Mouse (Mus musculus): Measurements from ENCODE around the gene Camk1d.

Gene Camk1d

GRCm38 (mm10) chr2:5707871-5708733 is 6.2 kb downstream of the Camk1d start:
- DNase-seq = no peak

- DNase-seq = peak; percentile 42 to 68
These were observed 7.7 kb downstream of the Camk1d start for GRCm38 (mm10) chr2:5706618-5707017.

GRCm38 (mm10) chr2:5702370-5702769 is 11.9 kb downstream of the Camk1d start:
- DNase-seq = no peak

- no peak for DNase-seq
These were observed 13.4 kb downstream of the Camk1d start for GRCm38 (mm10) chr2:5700931-5701330.

- DNase-seq = no peak
These were observed 15.9 kb downstream of the Camk1d start for GRCm38 (mm10) chr2:5698451-5698850.

GRCm38 (mm10) chr2:5694094-5694493 is 20.2 kb downstream of the Camk1d start:
- no peak for DNase-seq

GRCm38 (mm10) chr2:5691729-5692128 is 22.6 kb downstream of the Camk1d start:
- DNase-seq = no peak

- no peak for DNase-seq
These were observed 30.9 kb downstream of the Camk1d start for GRCm38 (mm10) chr2:5683366-5683765.

- no peak for DNase-seq
These were observed 32.4 kb downstream of the Camk1d start for GRCm38 (mm10) chr2:5681909-5682308.

GRCm38 (mm10) chr2:5681302-5681701 is 33.0 kb downstream of the Camk1d start:
- no peak for DNase-seq

GRCm38 (mm10) chr2:5679055-5679454 is 35.3 kb downstream of the Camk1d start:
- no peak for DNase-seq

GRCm38 (mm10) chr2:5677472-5677871 is 36.8 kb downstream of the Camk1d start:
- DNase-seq = no peak

- no peak for DNase-seq
These were observed 37.5 kb downstream of the Camk1d start for GRCm38 (mm10) chr2:5676786-5677185.

- DNase-seq = no peak
These were observed 38.2 kb downstream of the Camk1d start for GRCm38 (mm10) chr2:5676143-5676483.

GRCm38 (mm10) chr2:5675431-5676142 is 38.7 kb downstream of the Camk1d start:
- no peak for DNase-seq

- no peak for DNase-seq
These were observed 39.8 kb downstream of the Camk1d start for GRCm38 (mm10) chr2:5674512-5674911.

GRCm38 (mm10) chr2:5673816-5674215 is 40.5 kb downstream of the Camk1d start:
- no peak for DNase-seq

- DNase-seq = no peak
These were observed 41.3 kb downstream of the Camk1d start for GRCm38 (mm10) chr2:5672906-5673589.

GRCm38 (mm10) chr2:5670146-5670545 is 44.2 kb downstream of the Camk1d start:
- no peak for DNase-seq

- no peak for DNase-seq
These were observed 44.7 kb downstream of the Camk1d start for GRCm38 (mm10) chr2:5669498-5670040.

GRCm38 (mm10) chr2:5668940-5669339 is 45.4 kb downstream of the Camk1d start:
- DNase-seq = no peak

GRCm38 (mm10) chr2:5663499-5663898 is 50.8 kb downstream of the Camk1d start:
- no peak for DNase-seq

- DNase-seq = no peak
These were observed 52.4 kb downstream of the Camk1d start for GRCm38 (mm10) chr2:5661946-5662345.
